Mouse (Mus musculus) WW6 (cell line): ENCODE data around the gene Mindy1.
"Not testable (repeated sequence)": the region's sequence is repeated elsewhere in the genome, so short reads cannot be mapped to it uniquely, and the experiment has no call there.

Experiments used
- DNase-seq: peaks from one replicate; pipeline ENCODE4 v3.0.0-alpha.2; 2013; ENCODE audit warnings: low read depth, low spot score

Mindy1 gene

DNA sequence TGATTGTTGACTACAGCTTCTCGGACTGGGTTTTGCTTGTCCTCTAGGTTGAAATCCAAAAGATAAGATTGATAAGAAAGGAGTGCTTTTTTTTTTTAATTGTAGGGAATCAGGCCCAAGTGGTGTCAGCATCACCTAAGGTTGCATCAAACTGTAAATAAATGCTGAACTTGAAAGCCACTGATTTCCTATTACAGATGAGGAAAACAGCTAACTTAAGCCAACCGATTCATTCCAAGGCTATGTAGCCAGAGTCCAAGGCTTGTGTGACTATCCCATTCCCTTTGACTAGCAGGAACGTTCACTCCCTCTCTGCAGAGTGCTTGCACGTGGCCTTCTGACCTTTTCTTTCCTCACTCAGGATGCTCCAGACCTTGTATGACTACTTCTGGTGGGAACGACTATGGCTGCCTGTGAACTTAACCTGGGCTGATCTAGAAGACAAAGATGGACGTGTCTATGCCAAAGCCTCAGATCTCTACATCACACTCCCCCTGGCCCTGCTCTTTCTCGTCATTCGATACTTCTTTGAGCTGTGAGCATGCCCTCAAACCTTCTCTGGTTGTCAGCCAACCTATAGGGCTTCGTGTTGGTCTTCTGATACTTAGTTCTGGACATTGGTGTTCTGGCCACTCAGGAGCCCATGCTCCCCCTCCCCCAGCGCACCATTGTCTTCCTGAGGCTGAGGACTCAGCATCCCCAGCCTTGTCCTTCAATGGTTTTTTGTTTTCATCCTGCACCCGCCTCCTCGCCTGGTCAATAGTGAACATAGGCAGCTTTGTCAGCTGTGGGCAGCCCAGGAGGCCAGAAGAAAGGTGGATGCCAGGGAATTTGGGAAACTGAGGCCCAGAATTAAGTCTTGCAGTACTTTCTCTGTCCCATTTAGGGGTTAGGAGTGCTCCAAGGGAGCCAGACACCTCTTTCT lies 38.8 kb downstream of the Mindy1 start:
- DNase-seq, result no peak

DNA sequence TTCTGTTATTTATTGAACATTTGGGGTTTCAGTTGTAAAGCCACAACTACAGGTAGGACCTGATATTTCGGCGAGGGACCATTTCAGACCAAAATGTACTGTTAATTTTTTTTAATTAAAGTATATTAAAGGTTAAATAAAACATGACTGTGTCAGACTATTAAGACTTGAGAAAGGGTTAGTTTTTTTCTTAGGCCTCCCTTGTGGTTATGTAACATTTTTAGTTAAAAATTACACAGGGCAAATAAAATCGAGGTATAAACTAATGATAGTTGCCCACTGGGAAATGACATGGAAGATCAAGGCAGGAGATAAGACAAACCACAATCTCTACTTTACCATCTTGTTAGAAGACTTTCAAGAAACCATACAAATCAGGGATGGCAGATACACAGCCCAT lies 42.3 kb downstream of the Mindy1 start:
- DNase-seq, result no peak

DNA sequence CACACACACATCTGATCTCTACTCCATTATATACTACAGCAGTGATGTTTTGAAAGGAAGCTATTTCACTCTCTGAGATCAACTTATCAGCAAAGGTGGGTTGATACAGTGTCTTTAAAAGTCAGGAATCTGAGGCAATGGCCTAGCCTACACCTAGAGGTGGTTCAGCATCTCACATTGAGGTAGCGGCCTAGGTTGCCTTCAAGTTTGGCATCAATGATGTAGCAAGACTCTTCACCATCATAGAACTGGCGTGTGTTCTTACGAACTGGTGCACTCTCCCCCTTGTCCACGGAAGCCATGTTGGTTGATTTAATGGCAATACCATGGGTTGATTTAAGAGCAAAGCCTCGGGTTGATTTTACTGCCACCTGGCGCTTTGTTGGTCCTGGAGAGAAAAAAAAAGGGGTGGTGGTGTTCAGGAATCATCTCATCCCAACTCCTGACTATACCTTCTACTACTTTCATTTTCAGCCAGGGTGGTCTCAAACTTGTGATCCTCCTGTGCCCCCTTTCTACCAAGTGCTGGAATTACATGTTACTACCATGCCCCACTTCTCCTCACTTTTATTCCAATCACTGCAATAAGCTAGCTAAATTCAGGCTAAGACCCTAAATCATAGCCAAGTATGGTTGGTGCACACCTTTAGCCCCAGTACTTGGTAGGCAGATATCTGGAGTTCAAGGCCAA lies 43.5 kb downstream of the Mindy1 start:
- no peak for DNase-seq

DNA sequence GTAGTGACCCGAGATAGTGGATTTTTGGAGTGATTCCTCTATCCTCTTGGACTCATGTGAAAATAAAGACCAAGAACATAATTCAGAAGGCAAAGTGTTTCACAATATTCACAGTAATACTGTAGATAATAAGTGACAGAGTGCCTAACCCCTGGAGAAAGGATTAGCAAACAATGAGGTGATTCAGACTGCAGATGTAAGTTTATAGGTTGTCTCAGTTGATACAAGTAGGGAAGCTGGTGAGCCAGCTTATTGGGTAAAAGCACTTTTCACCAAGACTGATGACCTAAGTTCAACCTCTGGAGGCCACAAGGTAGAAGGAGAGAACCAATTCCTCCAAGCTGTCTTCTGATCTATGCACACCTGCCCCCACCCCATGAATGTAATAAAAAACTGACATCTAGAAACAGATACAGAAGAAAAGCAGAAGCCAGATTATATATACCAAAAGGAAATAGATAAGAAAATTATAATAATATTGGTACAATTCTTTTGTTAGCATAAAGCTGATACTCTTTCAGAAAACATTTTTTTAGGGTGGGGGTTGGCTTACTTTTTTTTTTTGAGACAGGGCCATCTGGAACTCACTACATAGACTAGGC lies 47.8 kb downstream of the Mindy1 start:
- no peak for DNase-seq

DNA sequence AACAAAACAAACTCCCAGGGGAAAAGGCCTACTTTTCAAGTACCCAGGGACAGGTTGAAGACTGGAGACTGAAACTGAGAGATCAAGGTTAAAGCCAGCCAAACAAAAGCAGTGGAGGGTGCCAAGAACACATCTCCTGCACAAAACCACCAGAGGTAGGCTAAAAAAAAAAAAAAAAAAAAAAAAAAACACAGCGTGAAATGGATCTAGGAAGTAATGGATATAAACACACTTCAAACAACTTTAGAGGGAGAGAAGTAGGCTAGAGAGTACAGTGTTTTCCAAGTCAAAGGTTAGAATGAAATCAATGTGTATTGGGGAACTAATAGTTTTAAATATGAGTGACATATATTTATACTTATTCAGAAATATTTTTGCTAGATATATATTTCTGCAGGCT lies 50.4 kb downstream of the Mindy1 start:
- DNase-seq, result no peak

DNA sequence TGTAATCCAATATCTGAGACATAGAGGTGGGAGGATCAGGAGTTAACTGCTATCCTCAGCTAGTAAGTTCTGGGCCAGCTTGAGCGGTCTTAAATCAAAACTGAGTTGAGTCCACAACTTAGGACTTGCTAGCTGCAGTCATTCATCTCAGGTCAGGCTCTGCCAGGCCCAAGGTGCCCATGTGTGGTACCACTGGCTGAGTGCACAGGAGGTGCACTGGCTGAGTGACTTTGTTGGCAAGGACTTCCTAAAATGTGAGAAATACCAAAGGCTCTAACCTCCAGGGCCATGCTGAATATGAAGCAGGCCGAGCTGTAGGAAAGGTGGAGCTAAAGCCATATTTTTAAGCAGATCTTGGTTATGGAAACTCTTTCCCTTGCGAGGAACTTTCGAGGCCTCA lies 56.2 kb downstream of the Mindy1 start:
- no peak for DNase-seq

DNA sequence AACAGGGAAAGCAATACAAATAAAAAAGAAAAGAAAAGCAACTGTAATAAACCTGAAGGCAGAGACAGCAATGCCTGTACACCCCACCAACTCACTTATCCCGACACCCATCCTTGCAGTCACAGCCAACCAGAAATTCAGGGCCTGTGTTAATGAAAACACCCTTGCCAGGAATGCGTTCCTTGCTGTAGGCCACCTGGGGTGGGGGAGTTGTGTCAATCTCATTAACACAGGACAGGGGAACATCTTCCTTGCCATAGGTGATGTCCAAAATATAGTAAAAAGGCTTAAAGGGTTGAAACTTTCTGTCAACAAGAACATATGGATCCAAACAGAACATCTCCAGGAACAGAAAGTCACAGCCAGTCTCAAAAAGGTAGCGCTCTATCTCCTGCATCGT lies 57.1 kb downstream of the Mindy1 start:
- no peak for DNase-seq

DNA sequence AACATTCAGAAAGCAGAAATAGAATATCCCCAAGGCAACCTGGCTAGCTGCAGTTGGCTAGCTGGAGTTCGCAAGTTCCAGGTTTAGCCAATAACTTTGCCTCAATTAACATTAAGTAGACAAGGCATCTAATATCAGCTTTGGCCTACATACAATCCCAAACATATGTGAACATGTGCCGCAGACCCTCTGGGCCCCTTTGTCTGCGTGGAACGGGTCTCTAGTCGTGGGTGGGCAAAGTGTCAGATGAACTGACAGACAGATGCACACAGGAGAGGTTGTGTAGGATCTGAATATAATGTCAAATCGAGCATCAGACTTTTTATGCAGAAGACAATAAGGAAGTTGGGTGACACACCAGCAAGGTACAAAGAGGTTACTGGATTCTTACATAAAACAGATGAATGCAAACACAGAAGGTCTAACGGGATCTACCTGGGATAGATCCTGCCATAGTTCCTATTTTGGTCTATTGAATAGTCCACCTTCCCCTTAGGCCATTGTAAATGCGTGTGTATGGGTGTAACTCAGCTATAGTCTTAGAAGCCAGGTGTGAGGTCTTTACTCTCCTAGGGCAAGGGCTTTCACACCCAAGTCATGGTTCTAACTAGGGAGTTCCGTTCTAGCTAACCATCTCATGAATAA lies 62.3 kb downstream of the Mindy1 start:
- not testable (repeated sequence) for DNase-seq
